In the genomic region with DNA sequence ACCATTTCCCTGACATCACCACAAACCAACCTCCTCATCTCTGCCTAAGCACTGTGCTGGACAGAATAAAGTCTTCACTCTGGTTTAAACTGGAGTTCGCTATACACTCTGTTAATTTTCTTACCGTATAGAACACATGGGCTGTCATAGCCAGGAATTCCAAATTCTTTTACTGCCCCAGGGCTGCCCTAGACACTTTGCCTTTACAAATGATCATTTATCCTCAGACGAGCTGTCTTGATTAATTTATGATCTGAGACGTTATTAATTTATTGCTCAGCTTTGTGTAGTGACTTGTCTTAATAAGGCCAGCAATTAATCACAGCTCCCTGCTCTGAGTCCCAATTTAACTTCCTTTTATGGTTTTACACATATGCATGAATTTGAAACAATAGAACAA, we compare ENCODE assay signal across 19 mouse cellular contexts.
DNase-seq lines count a peak whose midpoint lies in the region; ATAC-seq and TF ChIP-seq lines count a peak whose summit lies in the region.
"Had no signal": no experiment of that assay in that cellular context is flagged by ENCODE, and none has a peak within 500 bp of the region (broad histone marks: within the 10 kb centered on the region; RNA-seq: fewer than 3 reads in every experiment).

No protein-coding gene starts in this region.

- no peak overlapping the region for H3K4me3 ChIP-seq in kidney, embryonic 16.5 days (ENCODE audit: low read length)
- H3K4me3 ChIP-seq: forebrain, embryonic 10.5 days; left cerebral cortex, adult 2 months; limb, embryonic 13.5 days had no signal

- no peak for TF ChIP-seq CTCF in brain, embryonic 14.5 days (IDR thresholded peaks at IDR 0.05; ENCODE audit: borderline replicate concordance, extremely low read depth, insufficient read depth, insufficient read length)

- DNase-seq in kidney, postnatal 10 days: no peak
- peak; percentile 3 for DNase-seq in brain, embryonic 14.5 days (ENCODE audit: low read depth)
- DNase-seq in fat pad, adult 2 months (ENCODE audit: extremely low read depth, low read depth, low spot score): peak; percentile 33
- peak; percentile 64 for DNase-seq in retina, embryonic 14.5 days (ENCODE audit: low spot score)
- no peak for DNase-seq in right cerebral cortex, postnatal 36 days (ENCODE audit: low spot score in 2 of 2)
- no peak for DNase-seq in spleen, postnatal 36 days (ENCODE audit: low spot score in 2 of 2)
- DNase-seq: B cell, adult 2 months; cerebellum, adult 2 months; forebrain, postnatal 0 days; heart, postnatal 10 days; kidney, postnatal 14 days; right cerebral cortex, adult 18-20 months; thymus, adult 2 months had no signal

- H3K27me3 ChIP-seq in kidney, embryonic 16.5 days (ENCODE audit: insufficient read depth, low read length): no peaks in the 10 kb centered on the region
- H3K27me3 ChIP-seq: limb, embryonic 13.5 days had no signal

- peak; percentile 78 for ATAC-seq in kidney, embryonic 16.5 days (ENCODE audit: low FRiP score, low TSS enrichment)
- ATAC-seq: forebrain, postnatal 0 days had no signal

- H3K9me3 ChIP-seq in kidney, embryonic 16.5 days (ENCODE audit: low read length): no peaks in the 10 kb centered on the region
- H3K9me3 ChIP-seq: forebrain, embryonic 10.5 days; limb, embryonic 13.5 days had no signal

- no peak overlapping the region for H3K27ac ChIP-seq in kidney, embryonic 16.5 days (ENCODE audit: low read length)
- H3K27ac ChIP-seq: forebrain, embryonic 10.5 days; left cerebral cortex, adult 2 months; liver, embryonic 14.5 days had no signal

- H3K9ac ChIP-seq in kidney, embryonic 16.5 days (replicated peaks; ENCODE audit: low read length): no peak overlapping the region
- H3K9ac ChIP-seq: forebrain, postnatal 0 days; limb, embryonic 13.5 days; liver, embryonic 14.5 days had no signal

- WGBS in kidney, embryonic 16.5 days: 14% methylated on average over 4 of the region's 4 CpGs

- H3K4me1 ChIP-seq in kidney, embryonic 16.5 days (ENCODE audit: insufficient read depth, low read length): 0 out of 2 replicates have a peak, but pooled peaks cover 3% of the 10 kb centered on the region
- H3K4me1 ChIP-seq: forebrain, embryonic 10.5 days had no signal

- H3K36me3 ChIP-seq in kidney, embryonic 16.5 days (ENCODE audit: insufficient read depth, low read length): no peaks in the 10 kb centered on the region
- H3K36me3 ChIP-seq: forebrain, embryonic 10.5 days; limb, embryonic 13.5 days had no signal

- no peak overlapping the region for H3K4me2 ChIP-seq in kidney, embryonic 16.5 days (replicated peaks; ENCODE audit: low read depth, low read length)
- H3K4me2 ChIP-seq: heart, embryonic 11.5 days; limb, embryonic 13.5 days had no signal

- TF ChIP-seq POLR2A in brain, embryonic 14.5 days (IDR thresholded peaks at IDR 0.05; ENCODE audit: borderline replicate concordance, extremely low read depth, insufficient read depth, insufficient read length, poor library complexity, severe bottlenecking): no peak

Comparison
In these comparisons a context has a peak if more than half of its experiments do, and no peak if none do; other contexts are left out.
1. DNase-seq: peak in brain, embryonic 14.5 days (single experiment), fat pad, adult 2 months (single experiment) and retina, embryonic 14.5 days (single experiment); none in kidney, postnatal 10 days (single experiment), right cerebral cortex, postnatal 36 days (0 of 2) and spleen, postnatal 36 days (0 of 2).